Mouse (Mus musculus) left cerebral cortex, adult 18-20 months (tissue): Measurements from ENCODE around the gene Apbb2. TPM values are rescaled to one million over a fixed set of nuclear protein-coding genes. Genes with fewer than 3 reads are reported as not detected.
A peak's percentile ranks its signal among the peaks of the same experiment; 100 is the strongest.

Experiments
- DNase-seq, 2 experiments: peaks; one replicate each; pipeline ENCODE4 v3.0.0; 2021 to 2022; ENCODE audit warnings: low spot score in 2 of 2, mixed read lengths in 1 of 2
- total RNA-seq, 2 experiments: library from RNA; stranded (reverse); gene quantifications; 2 replicates each; pipeline ENCODE4 v1.2.3; 2021

The Apbb2 gene
- total RNA-seq, 2 experiments from 2014 or later, result 58.6 to 65.9 TPM

DNA sequence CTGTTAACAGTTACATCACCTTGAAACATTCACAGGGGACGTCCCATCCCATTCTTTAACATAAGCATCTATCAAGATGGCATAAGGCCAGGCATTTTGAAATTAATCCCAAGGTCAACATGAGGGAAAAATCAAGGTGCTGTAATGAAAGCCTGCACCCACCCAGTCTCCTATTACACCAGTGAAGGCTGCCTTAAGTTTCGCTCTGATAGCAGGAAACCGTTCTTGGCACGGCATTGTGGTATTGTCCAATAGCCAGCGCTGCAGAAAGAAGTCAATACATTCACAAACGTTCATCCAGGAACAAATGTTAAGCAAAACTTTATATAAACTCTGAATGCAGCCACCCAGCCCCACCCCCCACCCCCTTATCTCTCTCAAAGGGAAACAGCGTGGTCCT is 15.4 kb downstream of the Apbb2 start:
- DNase-seq, result no peak

DNA sequence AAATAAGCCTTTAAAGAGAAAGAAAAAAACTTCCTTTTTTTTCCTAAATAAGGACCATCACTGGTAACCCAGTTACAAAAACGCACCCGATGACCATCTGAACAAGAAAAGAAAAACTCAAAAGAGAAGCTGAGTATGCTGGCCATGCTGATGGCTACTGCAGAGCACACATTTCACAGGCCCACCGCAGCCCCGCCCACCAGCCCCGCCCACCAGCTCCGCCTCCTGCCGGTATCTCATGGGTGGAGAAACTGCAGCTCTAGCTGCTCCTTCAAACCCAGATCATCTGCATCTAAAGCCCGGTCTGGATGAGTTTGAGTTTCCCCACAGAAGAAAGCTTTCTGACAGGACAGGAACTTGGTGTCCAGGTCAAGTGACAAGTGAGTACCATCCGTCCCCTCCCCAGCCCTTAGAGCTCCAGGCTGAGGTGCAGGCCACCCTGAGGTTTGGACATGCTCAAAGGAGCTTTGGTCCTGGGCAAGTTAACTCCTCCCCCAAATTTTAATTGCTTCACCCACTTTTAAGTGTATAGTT is 16.2 kb downstream of the Apbb2 start:
- DNase-seq, result no peak

DNA sequence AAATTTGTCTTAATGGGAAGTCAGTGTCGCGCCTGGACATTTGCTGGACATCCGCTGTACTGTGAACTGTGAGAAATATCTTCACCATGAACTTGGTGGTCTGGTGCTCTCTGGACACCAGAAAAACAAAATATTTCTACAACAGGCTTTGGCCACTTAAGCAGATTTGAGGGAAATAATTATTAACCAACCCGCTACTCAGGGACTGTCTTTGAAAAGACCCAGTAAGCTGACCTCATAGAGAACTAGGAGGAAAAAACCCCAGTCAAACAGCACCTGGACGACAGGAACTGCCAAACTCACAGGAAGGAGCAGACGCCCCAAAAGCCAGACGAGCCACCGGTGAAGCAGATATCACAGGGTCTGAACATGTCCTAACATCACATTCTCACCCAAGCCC is 18.2 kb downstream of the Apbb2 start:
- no peak for DNase-seq

DNA sequence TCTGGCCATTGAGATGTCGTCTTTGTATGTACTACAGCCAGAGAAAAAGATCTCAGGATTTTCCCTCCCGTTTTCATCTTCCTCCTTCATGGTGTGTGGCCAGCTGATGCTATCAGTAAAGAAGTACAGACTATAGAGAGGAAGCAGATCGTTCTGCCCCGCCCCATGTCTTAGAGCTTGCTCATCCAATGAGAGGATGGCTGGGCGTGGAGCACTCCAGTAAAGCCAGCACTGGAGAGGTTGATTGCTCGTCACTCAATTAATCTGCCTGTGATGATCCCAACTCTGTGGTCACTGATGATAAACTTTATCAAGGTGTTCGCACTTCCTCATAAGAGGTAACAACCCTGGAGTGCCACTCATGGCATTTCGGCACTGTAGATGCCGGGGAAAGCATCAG is 18.7 kb downstream of the Apbb2 start:
- no peak for DNase-seq

DNA sequence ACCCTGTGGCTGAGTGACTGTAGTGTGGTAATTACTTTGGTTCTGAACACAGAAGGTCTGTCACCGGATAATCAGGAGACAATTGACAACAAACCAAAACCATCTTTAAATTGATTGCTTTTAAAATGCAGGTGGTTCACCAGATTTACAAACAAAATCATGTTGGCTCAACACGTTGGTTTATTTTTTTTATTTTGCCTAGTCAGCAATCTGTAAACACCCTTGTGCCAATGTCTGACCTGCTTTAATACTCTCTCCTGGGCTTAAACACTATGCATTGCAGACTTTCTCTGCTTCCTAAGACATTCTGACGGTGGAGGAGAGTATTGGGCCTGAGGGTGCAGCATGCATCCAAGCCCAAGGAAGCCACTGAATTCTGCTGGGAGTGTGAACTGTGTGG is 22.3 kb downstream of the Apbb2 start:
- no peak for DNase-seq

DNA sequence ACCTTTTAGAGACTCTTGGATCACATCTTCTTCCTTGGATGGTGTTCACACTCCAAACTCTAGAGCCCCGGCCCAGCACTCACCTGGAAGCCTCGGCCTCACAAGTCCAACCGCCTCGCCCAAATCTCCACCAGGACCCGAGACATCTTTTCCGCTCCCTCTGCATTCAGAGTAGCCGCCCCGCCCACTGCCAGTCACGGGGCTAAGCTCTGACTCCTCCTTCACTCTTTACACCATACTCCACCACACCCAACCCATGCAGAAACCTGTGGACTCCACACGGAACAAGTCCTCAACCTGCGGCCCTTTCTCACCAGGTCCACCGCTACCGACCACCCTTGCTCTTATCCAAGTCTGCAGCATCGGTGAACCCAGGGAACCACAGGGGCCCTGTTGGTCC is 23.7 kb downstream of the Apbb2 start:
- no peak for DNase-seq

DNA sequence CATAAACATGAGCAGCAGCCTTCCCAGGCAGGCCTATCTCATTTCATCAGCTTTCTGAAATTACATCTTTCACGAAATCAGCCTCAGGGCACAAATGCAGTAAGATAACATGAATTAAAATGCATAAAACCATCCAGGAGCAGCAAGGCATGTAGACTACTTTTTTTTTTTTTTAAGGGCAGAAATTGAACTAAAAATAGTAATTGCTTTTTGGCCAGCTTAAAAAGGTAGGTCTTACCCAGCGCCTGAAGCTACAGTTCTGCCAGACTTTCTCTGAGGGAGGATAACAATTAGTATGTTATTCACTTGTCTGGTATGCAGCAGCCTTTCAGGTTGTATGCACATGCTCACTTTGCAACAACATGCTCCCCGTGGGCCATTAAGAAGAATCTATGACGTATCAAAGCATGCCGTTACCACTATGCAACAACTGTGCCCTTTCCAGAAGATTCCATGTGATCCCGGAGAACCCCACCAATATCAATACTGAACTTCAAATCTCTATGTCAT is 32.3 kb downstream of the Apbb2 start:
- no peak for DNase-seq

DNA sequence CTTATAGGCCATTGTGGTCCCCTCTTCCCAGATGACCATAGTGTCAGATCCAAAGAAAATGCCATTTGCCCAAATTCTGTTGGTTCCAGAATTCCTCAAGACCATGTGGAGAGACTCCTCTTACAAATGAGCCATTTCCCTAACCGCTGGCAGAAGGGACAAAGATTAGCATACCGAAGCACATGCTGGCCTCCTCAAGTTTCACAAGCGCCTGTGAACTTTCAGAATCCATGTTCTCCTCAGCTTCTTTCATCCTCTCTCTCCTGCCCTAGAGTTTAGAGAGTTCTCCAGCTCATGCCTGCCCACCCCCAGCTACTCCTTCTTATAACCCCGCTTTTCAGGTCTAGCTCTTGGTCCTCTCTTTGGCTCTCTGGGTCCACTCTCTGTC is 35.6 kb downstream of the Apbb2 start:
- no peak for DNase-seq

DNA sequence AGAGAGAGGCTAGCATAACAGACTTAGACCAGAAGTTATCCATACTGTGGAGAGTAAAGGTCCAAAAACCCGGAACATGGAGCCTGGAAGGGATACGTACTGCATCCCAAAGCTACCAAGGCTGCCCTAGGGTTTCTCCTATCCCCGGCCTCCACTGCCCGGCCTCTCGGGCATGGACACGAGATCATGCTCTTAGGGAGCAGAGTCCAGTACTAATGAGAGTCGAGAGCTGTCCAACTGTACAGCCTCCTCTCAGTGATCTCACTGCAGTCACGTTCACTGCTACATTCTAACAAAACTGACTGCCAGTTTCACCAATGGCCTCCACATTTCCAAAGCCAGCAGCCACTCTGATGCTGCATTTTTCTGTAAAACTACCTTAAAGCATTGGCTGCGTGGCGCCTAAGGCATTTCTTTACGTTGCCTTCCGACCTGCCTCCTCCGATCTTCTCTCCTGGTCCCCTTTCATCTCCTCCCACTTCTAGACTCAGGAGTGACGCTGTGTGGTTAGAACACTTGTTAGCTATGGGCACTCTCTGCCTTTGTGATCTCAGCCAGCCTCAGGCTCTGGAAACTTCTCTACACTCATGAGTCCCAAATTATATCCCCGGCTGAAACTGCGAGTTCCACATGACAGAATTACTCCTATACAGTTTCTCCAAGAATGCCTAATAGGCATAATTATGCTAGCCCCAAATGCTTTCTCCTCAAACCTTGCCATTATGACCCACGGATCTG is 36.1 kb downstream of the Apbb2 start:
- no peak for DNase-seq

DNA sequence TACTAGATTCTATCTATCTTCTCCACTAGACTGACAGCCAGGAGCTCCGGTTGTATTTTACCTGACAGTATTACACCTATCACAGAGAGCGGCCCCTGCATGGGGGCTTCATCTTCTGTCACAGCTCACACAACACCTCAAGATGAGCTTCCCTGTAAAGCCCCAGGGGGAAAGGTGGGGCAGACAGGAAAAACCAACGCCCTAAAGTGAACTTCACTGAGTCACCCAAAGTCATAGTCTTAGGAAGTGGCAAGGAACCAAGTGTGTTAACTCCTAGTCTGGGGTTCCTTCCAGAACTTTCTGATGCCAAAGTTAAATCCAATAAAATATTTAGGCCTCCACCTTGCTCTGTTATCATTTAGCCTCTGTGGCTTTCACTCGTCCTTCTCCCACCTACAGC is 39.5 kb downstream of the Apbb2 start:
- DNase-seq, result no peak

DNA sequence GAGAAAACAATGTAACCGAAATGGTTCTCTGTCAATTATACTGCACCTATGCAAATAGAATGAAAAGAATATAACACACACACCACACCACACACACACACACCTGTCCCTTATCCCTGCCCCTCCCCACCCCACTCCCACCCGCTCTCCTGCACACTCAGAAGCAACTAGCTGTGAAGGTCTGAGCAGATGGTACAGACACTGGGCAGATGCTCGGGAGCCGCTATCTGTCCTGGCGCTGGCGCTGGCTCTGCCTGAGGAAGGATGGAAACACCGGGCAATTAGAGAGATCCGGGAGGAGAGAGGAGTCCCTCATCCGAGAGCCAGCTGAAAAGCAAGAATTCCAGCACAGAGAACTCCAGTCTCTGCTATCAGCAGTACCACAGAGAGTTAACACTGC is 42.3 kb downstream of the Apbb2 start:
- DNase-seq, result peak; percentile 27 to 63

DNA sequence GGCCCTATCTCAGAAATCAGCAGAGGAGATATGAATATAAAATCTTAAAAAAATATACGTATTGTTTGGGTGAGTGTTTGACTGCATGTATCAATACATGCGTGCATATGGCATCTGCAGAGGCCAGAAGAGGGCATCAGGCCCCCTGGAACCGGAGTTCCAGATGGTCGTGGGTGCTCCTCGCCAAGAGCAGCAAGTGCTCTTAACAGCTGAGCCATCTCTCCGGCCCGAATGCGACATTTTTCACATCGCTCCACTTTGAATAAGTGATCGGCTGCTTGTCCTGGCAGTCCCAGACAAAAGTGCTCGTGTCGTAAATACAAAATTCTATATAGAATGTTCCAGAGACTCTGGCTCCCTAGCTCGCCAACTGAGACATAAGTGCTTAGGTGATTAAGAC is 43.4 kb downstream of the Apbb2 start:
- peak in 1 of 2 experiments; percentile 20 for DNase-seq

DNA sequence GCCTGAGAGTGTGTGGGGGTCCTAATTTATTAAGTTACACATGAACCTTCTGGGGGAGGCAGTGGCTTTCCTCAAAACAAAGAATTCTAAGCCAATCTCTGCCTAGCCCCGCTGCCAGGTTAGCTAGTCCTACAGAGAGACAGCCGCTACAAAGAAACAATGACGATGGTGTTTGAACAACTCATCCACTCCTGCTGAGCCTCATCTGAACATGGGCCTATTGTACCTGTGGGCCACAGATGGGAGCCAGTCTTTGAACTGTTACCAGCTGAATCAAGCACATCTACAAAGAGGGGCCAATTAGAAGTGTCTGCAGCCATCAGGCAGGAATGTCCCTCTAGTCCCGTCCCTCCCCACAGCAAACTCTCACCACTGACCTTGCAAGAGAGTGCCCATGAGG is 45.3 kb downstream of the Apbb2 start:
- DNase-seq, result no peak

DNA sequence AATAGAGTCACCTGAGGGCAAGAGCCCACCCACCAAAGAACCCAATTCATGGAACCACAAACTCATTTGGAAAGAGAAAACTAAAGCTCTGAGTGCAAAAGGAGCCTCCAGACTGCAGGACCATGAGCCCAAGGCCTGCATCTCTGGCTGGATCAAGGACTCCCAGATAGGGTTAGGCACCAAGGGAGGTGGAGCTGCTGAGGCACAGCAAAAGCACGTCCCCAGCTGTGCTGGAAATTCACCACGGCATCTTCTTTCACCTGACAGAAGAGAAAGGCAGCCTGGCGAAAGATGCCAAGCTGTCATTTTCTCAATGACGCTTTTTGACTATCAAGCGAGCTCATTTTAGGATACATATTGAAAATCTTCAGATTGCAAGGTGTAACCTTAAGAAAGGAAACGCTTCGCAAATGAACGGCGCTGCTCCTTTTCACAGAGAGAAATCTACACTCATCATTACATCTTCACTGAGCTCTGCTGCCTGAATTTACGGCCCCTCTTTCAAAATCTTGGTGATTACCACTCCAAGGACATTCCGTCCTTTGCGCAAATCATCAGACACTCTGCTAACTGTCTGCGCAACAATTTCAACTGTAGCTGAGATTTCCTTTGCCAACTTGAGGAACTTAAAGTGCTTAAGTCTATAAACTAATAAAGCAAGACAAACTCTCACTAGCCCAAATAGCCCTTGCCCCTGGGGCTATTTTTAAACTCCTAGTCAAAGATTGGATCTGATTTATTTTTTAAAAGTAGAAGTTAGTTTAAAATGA is 46.3 kb downstream of the Apbb2 start:
- DNase-seq, result no peak

DNA sequence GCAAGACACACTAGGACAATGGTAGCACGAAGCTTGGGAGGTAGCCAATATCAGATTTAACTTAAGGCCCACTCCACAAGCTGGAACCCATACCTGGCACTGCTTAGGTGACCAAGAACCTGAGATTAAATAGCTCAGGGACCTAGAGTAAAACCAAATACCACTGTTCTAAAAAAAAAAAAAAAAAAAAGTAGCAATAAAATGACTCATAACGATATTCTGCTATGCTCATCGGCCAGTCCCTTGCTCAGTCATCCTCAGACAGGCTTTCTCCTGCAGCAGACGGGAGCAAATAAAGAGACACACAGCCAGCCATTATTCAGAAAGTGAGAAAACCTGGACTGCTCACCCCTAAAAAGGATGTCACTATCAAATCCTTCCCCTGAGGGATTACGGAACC is 47.9 kb downstream of the Apbb2 start:
- no peak for DNase-seq

DNA sequence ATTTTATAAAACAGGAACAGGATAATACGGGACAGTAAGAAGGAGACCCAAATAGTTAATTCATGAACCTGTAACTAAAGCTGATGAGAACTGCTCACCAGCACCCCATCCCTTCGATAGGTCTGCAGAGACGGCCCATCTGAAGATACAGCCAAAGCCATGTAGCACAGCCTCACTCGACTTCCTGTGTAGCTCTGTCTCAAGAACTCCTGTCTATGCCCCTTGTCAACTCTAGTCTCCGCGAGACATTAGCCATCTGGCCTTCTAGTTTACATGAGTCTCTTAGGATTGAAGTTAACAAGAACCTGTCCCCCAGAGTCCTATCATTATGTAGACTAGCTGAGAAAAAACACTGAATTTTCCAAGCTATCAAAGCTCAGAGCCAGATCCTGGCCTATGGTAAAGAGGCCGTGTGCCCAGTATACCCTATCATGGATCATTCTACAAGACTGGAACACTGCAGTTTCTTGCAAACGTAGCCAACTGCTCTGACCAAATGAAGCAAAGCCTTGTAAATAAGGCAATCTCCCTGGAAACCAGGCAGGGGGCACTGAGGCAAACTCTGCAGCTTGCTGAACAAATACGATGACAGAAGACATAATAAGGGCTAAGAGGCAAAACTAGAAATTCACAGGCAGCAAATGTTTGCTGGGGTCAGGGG is 49.3 kb downstream of the Apbb2 start:
- no peak for DNase-seq

DNA sequence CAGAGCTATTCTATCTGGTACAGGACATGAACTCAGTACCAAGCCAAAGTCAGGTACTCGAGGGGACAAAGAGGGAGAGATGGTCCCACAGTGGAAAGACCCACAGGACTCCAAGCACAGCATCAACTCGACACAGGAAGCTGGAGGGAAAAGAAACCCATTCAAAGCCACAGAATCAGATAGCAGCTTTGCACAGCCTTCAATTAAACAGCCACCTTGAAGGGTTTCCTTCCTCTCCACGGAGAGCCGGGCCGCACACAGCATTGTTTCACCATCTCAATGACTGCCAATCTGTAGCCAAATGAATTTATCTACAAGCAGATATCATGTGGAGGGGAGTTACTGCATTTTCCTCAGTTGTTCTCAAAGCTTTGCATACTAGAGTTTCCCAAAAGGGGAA is 50.6 kb downstream of the Apbb2 start:
- no peak for DNase-seq

DNA sequence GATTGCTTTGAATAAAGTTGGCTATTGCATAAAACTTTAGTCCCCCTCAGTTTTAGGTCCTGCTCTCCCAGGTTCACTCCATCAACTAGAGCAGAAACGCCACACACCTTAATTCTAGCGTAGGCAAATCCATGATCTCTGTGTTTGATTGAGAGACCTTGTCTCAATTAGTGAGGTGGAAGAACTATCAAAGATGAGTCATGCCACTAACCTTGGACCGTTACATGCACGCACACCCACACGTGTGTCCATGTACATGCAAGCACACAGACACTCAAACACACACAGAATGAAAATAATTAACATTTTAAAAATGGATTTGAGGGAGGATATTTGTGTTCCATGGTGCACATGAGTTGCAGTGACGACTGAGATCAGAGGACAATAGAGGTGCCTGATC is 51.2 kb downstream of the Apbb2 start:
- DNase-seq, result no peak

DNA sequence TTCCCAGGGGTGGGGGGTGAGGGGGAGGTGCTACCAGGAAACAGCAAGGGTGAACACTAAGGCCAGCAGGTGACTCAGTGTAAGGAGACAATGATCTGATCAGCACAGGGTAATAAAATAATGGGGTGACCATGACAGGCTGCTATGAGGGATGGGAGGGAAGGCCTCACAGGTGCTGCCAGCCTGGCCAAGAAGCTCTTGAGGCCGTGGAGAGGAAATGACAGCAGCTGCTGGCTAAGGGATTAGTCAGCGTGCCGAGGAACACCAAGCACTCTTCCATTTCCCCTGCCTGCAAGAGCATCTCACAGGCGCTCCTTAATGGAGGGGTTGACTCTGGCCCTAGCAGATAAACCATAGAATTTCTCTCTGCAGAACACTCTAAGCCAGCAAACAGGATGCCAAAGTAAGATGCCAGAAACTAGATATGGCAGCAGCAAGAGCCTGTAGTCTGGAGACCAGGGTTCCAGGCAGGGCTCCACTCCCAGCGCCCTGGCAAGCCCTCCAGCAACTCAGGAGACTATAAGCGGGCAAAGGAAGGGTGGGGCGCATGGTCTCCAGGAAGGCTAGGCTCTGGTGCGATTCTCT is 58.9 kb downstream of the Apbb2 start:
- no peak for DNase-seq

DNA sequence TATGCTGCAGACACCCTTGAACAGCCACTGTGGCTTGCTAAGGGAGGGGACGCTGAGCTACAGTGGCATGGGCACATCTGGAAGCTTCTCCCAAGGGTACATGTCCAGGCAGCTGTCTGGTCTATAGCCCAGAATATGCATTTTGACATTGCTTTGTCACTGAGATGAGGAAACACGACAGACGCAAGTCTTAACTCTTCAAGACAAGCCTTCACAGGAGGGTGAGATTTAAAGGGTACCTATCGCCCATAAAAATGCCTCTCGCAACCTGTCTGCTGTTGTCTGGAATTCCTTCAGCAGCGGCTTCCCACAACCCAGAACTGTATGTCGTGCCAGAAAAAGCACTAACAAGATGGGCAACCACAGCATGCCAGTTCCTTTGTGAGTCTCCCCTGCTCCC is 60.5 kb downstream of the Apbb2 start:
- DNase-seq, result no peak

DNA sequence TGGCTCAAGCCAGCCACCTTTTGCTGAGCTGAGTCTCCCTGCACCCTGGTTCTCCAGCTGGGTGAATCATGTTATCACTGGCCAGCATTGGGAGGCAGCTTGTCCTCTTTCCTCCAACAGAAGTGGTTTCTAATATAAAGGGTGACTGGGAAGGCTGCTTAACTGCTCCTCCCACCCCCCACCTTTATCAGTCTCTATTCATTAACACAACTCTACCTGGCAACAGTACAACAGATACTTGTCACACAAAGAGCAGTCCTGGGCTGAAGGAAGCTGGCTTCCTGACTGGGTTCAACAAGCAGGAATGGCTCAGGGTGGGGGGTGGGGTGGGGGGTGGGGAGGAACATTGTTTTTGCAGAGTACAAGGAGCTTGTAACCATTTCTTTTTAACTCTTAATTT is 64.7 kb downstream of the Apbb2 start:
- no peak for DNase-seq

DNA sequence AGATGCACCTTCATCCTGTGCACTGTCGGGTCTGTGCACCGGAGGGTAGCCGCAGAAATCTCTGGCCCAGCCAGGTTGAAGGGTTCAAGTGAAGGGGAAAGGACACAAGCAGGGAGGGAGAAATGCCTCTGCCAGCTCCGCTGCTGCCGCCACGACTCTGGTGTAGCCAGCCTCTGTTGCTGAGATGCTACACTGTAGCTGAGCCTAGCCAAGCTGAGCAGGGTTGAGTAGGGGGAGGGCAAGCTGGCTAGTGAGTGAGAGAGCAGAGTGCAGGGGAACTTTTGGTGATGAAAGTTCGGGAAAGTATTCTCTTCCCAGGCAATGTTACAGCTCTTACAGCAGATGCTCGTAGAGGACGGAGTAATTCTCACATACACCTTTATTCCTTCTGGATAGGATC is 66.3 kb downstream of the Apbb2 start:
- DNase-seq, result no peak
